Comparison of ENCODE assay signal across 34 mouse cellular contexts in the genomic region with DNA sequence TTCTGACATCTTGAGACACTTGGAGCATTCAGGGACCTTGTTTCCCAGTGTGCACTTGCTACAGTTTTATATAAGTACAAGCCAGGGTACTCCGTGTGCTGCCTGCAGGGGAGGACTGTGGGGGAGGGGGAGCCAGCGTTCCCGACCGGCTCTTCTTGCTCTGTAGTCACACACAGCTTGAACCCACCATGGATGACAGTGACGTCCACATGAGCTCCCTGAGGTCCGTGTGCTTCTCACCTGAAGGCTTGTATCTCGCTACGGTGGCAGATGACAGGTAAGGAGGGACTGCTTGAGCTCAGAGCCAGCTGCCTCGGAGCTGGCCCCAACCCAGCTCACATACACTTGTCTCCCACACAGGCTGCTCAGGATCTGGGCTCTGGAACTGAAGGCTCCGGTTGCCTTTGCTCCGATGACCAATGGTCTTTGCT. TPM values are rescaled to one million over a fixed set of nuclear protein-coding genes. Genes with fewer than 3 reads are reported as not detected.
DNase-seq lines count a peak whose midpoint lies in the region; ATAC-seq and TF ChIP-seq lines count a peak whose summit lies in the region.
"Had no signal": no experiment of that assay in that cellular context is flagged by ENCODE, and none has a peak within 500 bp of the region (broad histone marks: within the 10 kb centered on the region; RNA-seq: fewer than 3 reads in every experiment).

No protein-coding gene starts in this region.

- no peak overlapping the region for H3K4me3 ChIP-seq in layer of hippocampus, adult 2 months
- no peak overlapping the region for H3K4me3 ChIP-seq in lung, postnatal 0 days (ENCODE audit: low read depth, low read length)
- H3K4me3 ChIP-seq in olfactory bulb, adult 2 months (ENCODE audit: insufficient read depth, low read depth, low read length) = no peak overlapping the region
- H3K4me3 ChIP-seq: embryonic facial prominence, embryonic 13.5 days; erythroblast, embryonic 14.5 days; forebrain, embryonic 12.5 days; hindbrain, embryonic 10.5 days; kidney, embryonic 15.5 days; limb, embryonic 15.5 days; liver, embryonic 15.5 days; lung, embryonic 15.5 days; midbrain, embryonic 15.5 days; neural tube, embryonic 12.5 days had no signal

- TF ChIP-seq POLR2A in olfactory bulb, adult 2 months (IDR thresholded peaks at IDR 0.05; ENCODE audit: insufficient read depth, low read depth, low read length) = no peak

- H3K9me3 ChIP-seq in lung, postnatal 0 days (ENCODE audit: low read length) = no peaks in the 10 kb centered on the region
- H3K9me3 ChIP-seq: embryonic facial prominence, embryonic 13.5 days; forebrain, embryonic 12.5 days; G1E; hindbrain, embryonic 10.5 days; kidney, embryonic 15.5 days; limb, embryonic 15.5 days; liver, embryonic 15.5 days; lung, embryonic 15.5 days; midbrain, embryonic 15.5 days; neural tube, embryonic 12.5 days had no signal

- peaks cover 17% of the 10 kb centered on the region for H3K36me3 ChIP-seq in lung, postnatal 0 days (ENCODE audit: insufficient read depth, low read length)

- H3K27me3 ChIP-seq in lung, postnatal 0 days (replicated peaks; ENCODE audit: insufficient read depth, low read length) = no peaks in the 10 kb centered on the region
- H3K27me3 ChIP-seq: CH12.LX; embryonic facial prominence, embryonic 13.5 days; forebrain, embryonic 12.5 days; kidney, embryonic 15.5 days; limb, embryonic 15.5 days; liver, embryonic 15.5 days; lung, embryonic 15.5 days; midbrain, embryonic 15.5 days; neural tube, embryonic 12.5 days; Patski had no signal

- no peak for TF ChIP-seq EP300 in lung, postnatal 0 days (IDR thresholded peaks at IDR 0.05)

- H3K27ac ChIP-seq in layer of hippocampus, adult 2 months = peak overlapping the region; percentile 21
- H3K27ac ChIP-seq in lung, postnatal 0 days (ENCODE audit: low read length) = no peak overlapping the region
- H3K27ac ChIP-seq in olfactory bulb, adult 2 months (ENCODE audit: insufficient read depth, low read depth, low read length) = peak overlapping the region; percentile 62
- H3K27ac ChIP-seq: embryonic facial prominence, embryonic 13.5 days; forebrain, embryonic 12.5 days; hindbrain, embryonic 10.5 days; kidney, embryonic 15.5 days; limb, embryonic 15.5 days; liver, embryonic 15.5 days; lung, embryonic 15.5 days; macrophage; midbrain, embryonic 15.5 days; neural tube, embryonic 12.5 days had no signal

- no peaks in the 10 kb centered on the region for H3K4me1 ChIP-seq in lung, postnatal 0 days (ENCODE audit: insufficient read depth, low read depth, low read length)
- peaks cover 27% of the 10 kb centered on the region for H3K4me1 ChIP-seq in olfactory bulb, adult 2 months (ENCODE audit: control insufficient read depth, insufficient read depth, low read length)
- H3K4me1 ChIP-seq: embryonic facial prominence, embryonic 13.5 days; forebrain, embryonic 12.5 days; hindbrain, embryonic 10.5 days; kidney, embryonic 15.5 days; lung, embryonic 15.5 days; midbrain, embryonic 15.5 days; neural tube, embryonic 12.5 days had no signal

- ATAC-seq in lung, postnatal 0 days = peak; percentile 63
- ATAC-seq: hindbrain, embryonic 16.5 days; intestine, embryonic 16.5 days; midbrain, embryonic 15.5 days; Patski had no signal

- TF ChIP-seq CTCF in layer of hippocampus, adult 2 months (conservative IDR thresholded peaks at IDR 0.05) = no peak
- no peak for TF ChIP-seq CTCF in lung, postnatal 0 days (IDR thresholded peaks at IDR 0.05)
- no peak for TF ChIP-seq CTCF in olfactory bulb, adult 2 months (IDR thresholded peaks at IDR 0.05; ENCODE audit: insufficient read depth, low read depth, low read length)

- H3K4me2 ChIP-seq in lung, postnatal 0 days (replicated peaks; ENCODE audit: low read depth, low read length) = no peak overlapping the region
- H3K4me2 ChIP-seq: embryonic facial prominence, embryonic 13.5 days; forebrain, embryonic 12.5 days; heart, embryonic 11.5 days; kidney, embryonic 15.5 days; limb, embryonic 15.5 days; liver, embryonic 15.5 days; lung, embryonic 15.5 days; midbrain, embryonic 15.5 days; neural tube, embryonic 12.5 days had no signal

- H3K9ac ChIP-seq in lung, postnatal 0 days (replicated peaks; ENCODE audit: low read depth) = no peak overlapping the region
- H3K9ac ChIP-seq: embryonic facial prominence, embryonic 13.5 days; forebrain, embryonic 12.5 days; kidney, embryonic 15.5 days; limb, embryonic 15.5 days; liver, embryonic 15.5 days; lung, embryonic 15.5 days; midbrain, embryonic 15.5 days; neural tube, embryonic 12.5 days had no signal

- WGBS in lung, postnatal 0 days = 61% methylated on average over 11 of the region's 11 CpGs
- 44% methylated on average over 11 of the region's 11 CpGs for WGBS in olfactory bulb, adult 2 months

- DNase-seq in layer of hippocampus, adult 2 months (ENCODE audit: low spot score in 2 of 2) = peak in 1 of 2 experiments; percentile 47
- no peak for DNase-seq in layer of hippocampus, postnatal 14 days (ENCODE audit: low spot score in 2 of 2)
- peak; percentile 65 for DNase-seq in lung, postnatal 0 days (ENCODE audit: low spot score)
- DNase-seq in lung, postnatal 36 days = no peak
- no peak for DNase-seq in kidney, adult 8-10 months
- no peak for DNase-seq in heart, adult 18-20 months
- DNase-seq: adrenal gland, adult 8-10 months; B cell, adult 2 months; cerebellum, adult 18-20 months; cerebellum, postnatal 14 days; embryo, embryonic 11 days; gastrocnemius, postnatal 10 days; kidney, postnatal 36 days; retina, postnatal 1 day; thymus, postnatal 14 days had no signal

RNA-seq across cellular contexts. Expression of a gene that starts 12.5 kb away (rescaled TPM):
- total RNA-seq in layer of hippocampus, adult 2 months (2021) = 10 to 100 TPM; 13.8 to 18.5 TPM
- total RNA-seq in layer of hippocampus, postnatal 14 days (2021) = 10 to 100 TPM; 20.3 to 21.0 TPM
- polyA plus RNA-seq in lung, postnatal 0 days (2015; fragmentation: Nextera tagmentation; extraction: Ambion mirVana) = 17.4 and 18.2 TPM in 2 replicates
- not detected in 2 replicates for polyA plus RNA-seq in olfactory bulb, adult 2 months (2012; ENCODE audit: insufficient read depth, insufficient read length, low replicate concordance, missing spikeins)
- total RNA-seq in heart, adult 18-20 months (2021) = 1 to 10 TPM; 2.4 to 4.0 TPM

RNA-seq across cellular contexts. Expression of a gene that starts 19.2 kb away (rescaled TPM):
- 100 to 1,000 TPM; 262 to 264 TPM for total RNA-seq in layer of hippocampus, adult 2 months (2021)
- total RNA-seq in layer of hippocampus, postnatal 14 days (2021) = 100 to 1,000 TPM; 376 to 378 TPM
- polyA plus RNA-seq in lung, postnatal 0 days (2015; fragmentation: Nextera tagmentation; extraction: Ambion mirVana) = 63.7 and 72.0 TPM in 2 replicates
- polyA plus RNA-seq in olfactory bulb, adult 2 months (2012; ENCODE audit: insufficient read depth, insufficient read length, low replicate concordance, missing spikeins) = not detected in 2 replicates
- 100 to 1,000 TPM in 1 of 2 experiments, 10 to 100 TPM in 1; 95.7 to 123 TPM for total RNA-seq in heart, adult 18-20 months (2021)

RNA-seq across cellular contexts. Expression of a gene that starts 37.5 kb away (rescaled TPM):
- 10 to 100 TPM; 40.3 to 44.6 TPM for total RNA-seq in layer of hippocampus, adult 2 months (2021)
- total RNA-seq in layer of hippocampus, postnatal 14 days (2021) = 10 to 100 TPM; 34.7 to 35.9 TPM
- polyA plus RNA-seq in lung, postnatal 0 days (2015; fragmentation: Nextera tagmentation; extraction: Ambion mirVana) = 0.04 and 0.08 TPM in 2 replicates
- 57.9 TPM in 1 of 2 replicates, not detected in the other for polyA plus RNA-seq in olfactory bulb, adult 2 months (2012; ENCODE audit: insufficient read depth, insufficient read length, low replicate concordance, missing spikeins)
- under 1 TPM; 0.07 to 0.10 TPM for total RNA-seq in heart, adult 18-20 months (2021)
- polyA plus RNA-seq: erythroblast, embryonic 14.5 days; G1E; heart, postnatal 0 days; Patski had no signal

RNA-seq across cellular contexts. Expression of a gene that starts 57.5 kb away (rescaled TPM):
- total RNA-seq in layer of hippocampus, adult 2 months (2021) = 1 to 10 TPM; 1.5 to 2.1 TPM
- 1 to 10 TPM; 3.4 to 6.2 TPM for total RNA-seq in layer of hippocampus, postnatal 14 days (2021)
- polyA plus RNA-seq in lung, postnatal 0 days (2015; fragmentation: Nextera tagmentation; extraction: Ambion mirVana) = 19.7 and 23.7 TPM in 2 replicates
- not detected in 2 replicates for polyA plus RNA-seq in olfactory bulb, adult 2 months (2012; ENCODE audit: insufficient read depth, insufficient read length, low replicate concordance, missing spikeins)
- total RNA-seq in heart, adult 18-20 months (2021) = 1 to 10 TPM; 7.2 to 7.7 TPM
- polyA plus RNA-seq: erythroblast, embryonic 14.5 days had no signal

Comparison
In these comparisons a context has a peak if more than half of its experiments do, and no peak if none do; other contexts are left out.
1. RNA of a gene that starts 37.5 kb away (total RNA-seq): 40.3 to 44.6 TPM in layer of hippocampus, adult 2 months and 34.7 to 35.9 TPM in layer of hippocampus, postnatal 14 days; 0.07 to 0.10 TPM in heart, adult 18-20 months; every median in the first group is over 10 times any median in the second.